Comparison of ENCODE assay signal across 8 mouse cellular contexts in genomic region chr19:45233496-45234127, GRCm38 (mm10). TPM values are rescaled to one million over a fixed set of nuclear protein-coding genes. Genes with fewer than 3 reads are reported as not detected.
DNase-seq lines count a peak whose midpoint lies in the region; ATAC-seq and TF ChIP-seq lines count a peak whose summit lies in the region.
"Had no signal": no experiment of that assay in that cellular context is flagged by ENCODE, and none has a peak within 500 bp of the region (broad histone marks: within the 10 kb centered on the region; RNA-seq: fewer than 3 reads in every experiment).

No protein-coding gene starts in this region.

- no peak for TF ChIP-seq EP300 in heart, postnatal 0 days (IDR thresholded peaks at IDR 0.05; ENCODE audit: low read depth)

- no peak overlapping the region for H3K9ac ChIP-seq in kidney, embryonic 15.5 days
- H3K9ac ChIP-seq in embryonic facial prominence, embryonic 11.5 days (replicated peaks; ENCODE audit: low read length): no peak overlapping the region
- no peak overlapping the region for H3K9ac ChIP-seq in heart, postnatal 0 days (replicated peaks; ENCODE audit: low read depth, low read length)
- no peak overlapping the region for H3K9ac ChIP-seq in liver, embryonic 16.5 days (ENCODE audit: low read depth, low read length)

- H3K27ac ChIP-seq in kidney, embryonic 15.5 days: no peak overlapping the region
- H3K27ac ChIP-seq in embryonic facial prominence, embryonic 11.5 days (replicated peaks; ENCODE audit: low read depth, low read length): no peak overlapping the region
- H3K27ac ChIP-seq in heart, postnatal 0 days (ENCODE audit: low read depth): no peak overlapping the region
- no peak overlapping the region for H3K27ac ChIP-seq in liver, embryonic 16.5 days (ENCODE audit: low read length)

- no peaks in the 10 kb centered on the region for H3K36me3 ChIP-seq in kidney, embryonic 15.5 days
- no peaks in the 10 kb centered on the region for H3K36me3 ChIP-seq in embryonic facial prominence, embryonic 11.5 days (replicated peaks; ENCODE audit: control insufficient read depth, insufficient read depth, low read depth, low read length)
- H3K36me3 ChIP-seq in heart, postnatal 0 days (replicated peaks; ENCODE audit: control insufficient read depth, insufficient read depth, low read length): no peaks in the 10 kb centered on the region
- H3K36me3 ChIP-seq in liver, embryonic 16.5 days (ENCODE audit: control insufficient read depth, insufficient read depth): no peaks in the 10 kb centered on the region

- no peak for TF ChIP-seq CTCF in heart, postnatal 0 days (IDR thresholded peaks at IDR 0.05; ENCODE audit: low read depth)

- H3K4me1 ChIP-seq in kidney, embryonic 15.5 days: peaks cover 70% of the 10 kb centered on the region
- peaks cover 12% of the 10 kb centered on the region for H3K4me1 ChIP-seq in embryonic facial prominence, embryonic 11.5 days (ENCODE audit: control insufficient read depth, insufficient read depth, low read length)
- peaks cover 18% of the 10 kb centered on the region; the same call in 1 of the 2 replicates for H3K4me1 ChIP-seq in heart, postnatal 0 days (ENCODE audit: control insufficient read depth, insufficient read depth)
- H3K4me1 ChIP-seq in liver, embryonic 16.5 days (ENCODE audit: control insufficient read depth, low read depth, low read length): peaks cover 7% of the 10 kb centered on the region

- H3K27me3 ChIP-seq in kidney, embryonic 15.5 days: peaks cover 100% of the 10 kb centered on the region
- H3K27me3 ChIP-seq in embryonic facial prominence, embryonic 11.5 days (ENCODE audit: control insufficient read depth, insufficient read depth, low read length): peaks cover 89% of the 10 kb centered on the region
- peaks cover 99% of the 10 kb centered on the region for H3K27me3 ChIP-seq in heart, postnatal 0 days (ENCODE audit: control insufficient read depth, insufficient read depth, low read length)
- H3K27me3 ChIP-seq in liver, embryonic 16.5 days (ENCODE audit: control insufficient read depth, insufficient read depth, low read depth, low read length): peaks cover 100% of the 10 kb centered on the region

- DNase-seq in kidney, postnatal 25 days: no peak
- DNase-seq in embryonic facial prominence, embryonic 11.5 days (ENCODE audit: low spot score): no peak
- no peak for DNase-seq in heart, postnatal 0 days (ENCODE audit: low spot score)
- no peak for DNase-seq in urinary bladder, postnatal 14 days (ENCODE audit: low spot score)
- no peak for DNase-seq in spleen, postnatal 36 days (ENCODE audit: low spot score in 2 of 2)

- peak overlapping the region; percentile 23 for H3K4me3 ChIP-seq in kidney, embryonic 15.5 days (replicated peaks)
- H3K4me3 ChIP-seq in embryonic facial prominence, embryonic 11.5 days (ENCODE audit: low read depth, low read length): peak overlapping the region; percentile 15; the same call in 1 of the 2 replicates
- H3K4me3 ChIP-seq in heart, postnatal 0 days (ENCODE audit: low read depth, low read length): peak overlapping the region; percentile 29
- H3K4me3 ChIP-seq in liver, embryonic 16.5 days (ENCODE audit: low read depth, low read length): peak overlapping the region; percentile 8; the same call in 1 of the 2 replicates

- no peak for ATAC-seq in kidney, embryonic 15.5 days (replicated peaks; ENCODE audit: low FRiP score)
- ATAC-seq in embryonic facial prominence, embryonic 11.5 days (replicated peaks; ENCODE audit: insufficient number of reproducible peaks, low FRiP score, low TSS enrichment, low read depth): no peak
- no peak for ATAC-seq in heart, postnatal 0 days (ENCODE audit: insufficient read depth, low read depth)
- no peak for ATAC-seq in liver, embryonic 16.5 days (ENCODE audit: low read depth)

- no peaks in the 10 kb centered on the region for H3K9me3 ChIP-seq in kidney, embryonic 15.5 days (replicated peaks)
- H3K9me3 ChIP-seq in embryonic facial prominence, embryonic 11.5 days (replicated peaks; ENCODE audit: control insufficient read depth, low read length): no peaks in the 10 kb centered on the region
- no peaks in the 10 kb centered on the region for H3K9me3 ChIP-seq in heart, postnatal 0 days (replicated peaks; ENCODE audit: control insufficient read depth, low read length)
- H3K9me3 ChIP-seq in liver, embryonic 16.5 days (replicated peaks; ENCODE audit: control insufficient read depth, low read length): no peaks in the 10 kb centered on the region

- H3K4me2 ChIP-seq in kidney, embryonic 15.5 days: peak overlapping the region; percentile 39
- H3K4me2 ChIP-seq in embryonic facial prominence, embryonic 11.5 days (ENCODE audit: low read depth, low read length): 0 out of 2 replicates have a peak overlapping the region, but pooled peaks have one; percentile 4
- H3K4me2 ChIP-seq in heart, postnatal 0 days (ENCODE audit: low read depth, low read length): peak overlapping the region; percentile 20; the same call in 1 of the 2 replicates
- no peak overlapping the region for H3K4me2 ChIP-seq in liver, embryonic 16.5 days (ENCODE audit: low read depth, low read length)

- under 1% methylated on average over 57 of the region's 60 CpGs for WGBS in kidney, embryonic 15.5 days
- WGBS in embryonic facial prominence, embryonic 11.5 days: under 1% methylated on average over 59 of the region's 60 CpGs
- WGBS in heart, postnatal 0 days: 2% methylated on average over 55 of the region's 60 CpGs
- WGBS in liver, embryonic 16.5 days (ENCODE audit: insufficient replicate concordance): under 1% methylated on average over 59 of the region's 60 CpGs

RNA-seq across cellular contexts. Expression of gene Lbx1, which starts 2.0 kb away (rescaled TPM):
- polyA plus RNA-seq in kidney, embryonic 15.5 days (2015; fragmentation: Nextera tagmentation; extraction: Ambion mirVana): 0.06 and 0.14 TPM in 2 replicates
- 0.48 and 0.78 TPM in 2 replicates for polyA plus RNA-seq in embryonic facial prominence, embryonic 11.5 days (2014; fragmentation: Nextera tagmentation; extraction: Ambion mirVana)
- not detected in 2 replicates for total RNA-seq in heart, postnatal 0 days (2014; rRNA removed; ENCODE audit: low replicate concordance)
- not detected in 2 replicates for polyA plus RNA-seq in heart, postnatal 0 days (2015; fragmentation: Nextera tagmentation; extraction: Ambion mirVana)
- not detected in 2 replicates for polyA plus RNA-seq in liver, embryonic 16.5 days (2015; fragmentation: Nextera tagmentation; extraction: Ambion mirVana)
- total RNA-seq: layer of hippocampus, postnatal 25 days had no signal
